Comparison of ENCODE assay signal across 14 mouse cellular contexts in genomic region chr15:81290230-81290629, GRCm38 (mm10). TPM values are rescaled to one million over a fixed set of nuclear protein-coding genes. Genes with fewer than 3 reads are reported as not detected.
DNase-seq lines count a peak whose midpoint lies in the region; ATAC-seq and TF ChIP-seq lines count a peak whose summit lies in the region.
"Had no signal": no experiment of that assay in that cellular context is flagged by ENCODE, and none has a peak within 500 bp of the region (broad histone marks: within the 10 kb centered on the region; RNA-seq: fewer than 3 reads in every experiment).

No protein-coding gene starts in this region.

- 0 out of 2 replicates have a peak, but pooled peaks have one; percentile 54 for ATAC-seq in erythroblast, adult 5-6 weeks (replicated peaks; ENCODE audit: low FRiP score, poor library complexity, severe bottlenecking)
- ATAC-seq: forebrain, postnatal 0 days; hindbrain, embryonic 16.5 days had no signal

- TF ChIP-seq CTCF in layer of hippocampus, adult 2 months (conservative IDR thresholded peaks at IDR 0.05): peak; percentile 63

- no peak overlapping the region for H3K27ac ChIP-seq in layer of hippocampus, adult 2 months
- H3K27ac ChIP-seq: embryonic facial prominence, embryonic 15.5 days; kidney, embryonic 15.5 days; limb, embryonic 12.5 days; lung, embryonic 15.5 days had no signal

- H3K4me3 ChIP-seq in layer of hippocampus, adult 2 months: no peak overlapping the region
- H3K4me3 ChIP-seq: embryonic facial prominence, embryonic 15.5 days; kidney, embryonic 15.5 days; limb, embryonic 12.5 days; lung, embryonic 15.5 days had no signal

- no peak for DNase-seq in layer of hippocampus, adult 2 months (ENCODE audit: low spot score in 2 of 2)
- DNase-seq in layer of hippocampus, postnatal 14 days (ENCODE audit: low spot score in 2 of 2): no peak
- DNase-seq in 416B (ENCODE audit: low read depth): peak; percentile 21
- peak; percentile 32 for DNase-seq in ES-CJ7 (ENCODE audit: low read depth, low spot score)
- no peak for DNase-seq in adrenal gland, adult (ENCODE audit: inconsistent age in 2 of 2, low spot score in 1 of 2)
- DNase-seq in cerebellum, adult 11-12 months: no peak
- DNase-seq: forebrain, postnatal 0 days; gastrocnemius, postnatal 25 days had no signal

RNA-seq across cellular contexts. Expression of gene Mchr1, which starts 54.9 kb away (rescaled TPM):
- 10 to 100 TPM; 24.6 to 24.9 TPM for total RNA-seq in layer of hippocampus, adult 2 months (2021)
- 10 to 100 TPM; 21.7 to 22.2 TPM for total RNA-seq in layer of hippocampus, postnatal 14 days (2021)
- total RNA-seq in erythroblast, adult 5-6 weeks (2015; ENCODE audit: low replicate concordance): not detected in 2 replicates
- total RNA-seq in erythroblast, adult 5-6 weeks (2017; ENCODE audit: low replicate concordance): not detected in 2 replicates

Comparison
In these comparisons a context has a peak if more than half of its experiments do, and no peak if none do; other contexts are left out.
1. DNase-seq: peak in 416B (single experiment) and ES-CJ7 (single experiment); none in layer of hippocampus, adult 2 months (0 of 2), layer of hippocampus, postnatal 14 days (0 of 2), adrenal gland, adult (0 of 2) and cerebellum, adult 11-12 months (single experiment).
2. RNA of gene Mchr1, which starts 54.9 kb away (total RNA-seq): 24.6 to 24.9 TPM in layer of hippocampus, adult 2 months and 21.7 to 22.2 TPM in layer of hippocampus, postnatal 14 days; not detected in erythroblast, adult 5-6 weeks; every median in the first group is over 10 times any median in the second.